Mouse (Mus musculus) lung, postnatal 36 days (tissue): ENCODE data around the gene Wdr62.
A peak's percentile ranks its signal among the peaks of the same experiment; 100 is the strongest.

ENCODE experiments used
- DNase-seq: peaks from one replicate; pipeline ENCODE4 v3.0.0; 2022; ENCODE audit warnings: mixed read lengths

Wdr62 gene

GRCm38 (mm10) chr7:30300914-30301313, 20.7 kb upstream of the Wdr62 start:
- peak; percentile 47 for DNase-seq

DNA sequence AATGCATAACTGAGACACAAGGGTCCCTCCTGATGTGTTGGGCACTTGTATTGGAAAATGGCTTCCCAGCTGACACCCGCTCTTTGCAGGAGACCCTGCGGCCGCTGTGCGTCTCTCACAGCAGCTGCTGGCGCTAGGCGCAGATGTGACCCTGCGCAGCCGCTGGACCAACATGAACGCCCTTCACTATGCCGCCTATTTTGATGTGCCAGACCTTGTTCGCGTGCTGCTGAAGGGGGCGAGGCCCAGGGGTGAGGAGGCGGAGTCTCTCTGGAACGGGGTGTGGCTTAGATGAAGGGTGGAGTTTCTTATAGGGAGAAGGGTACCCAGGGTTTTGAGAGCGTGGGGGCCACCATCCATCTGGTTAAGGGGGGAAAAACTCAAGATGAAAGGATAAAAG, 17.0 kb upstream of the Wdr62 start:
- DNase-seq = no peak

DNA sequence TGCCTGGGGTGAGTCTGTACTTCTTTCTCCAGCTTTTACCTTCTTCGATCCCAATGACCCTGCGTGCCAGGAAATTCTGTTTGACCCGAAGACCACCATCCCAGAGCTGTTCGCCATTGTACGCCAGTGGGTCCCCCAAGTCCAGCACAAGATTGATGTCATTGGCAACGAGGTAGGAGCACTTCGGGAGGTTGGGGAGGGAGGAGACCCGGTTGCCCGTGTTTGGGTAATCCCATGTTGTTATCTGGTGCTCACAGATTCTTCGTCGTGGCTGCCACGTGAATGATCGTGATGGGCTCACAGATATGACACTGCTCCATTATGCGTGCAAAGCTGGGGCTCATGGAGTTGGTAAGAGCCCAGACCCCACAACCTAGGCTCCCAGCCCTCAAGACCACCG, 16.6 kb upstream of the Wdr62 start:
- no peak for DNase-seq

GRCm38 (mm10) chr7:30295103-30295502, 14.9 kb upstream of the Wdr62 start:
- no peak for DNase-seq

- no peak for DNase-seq
Measured at GRCm38 (mm10) chr7:30294296-30294695, 14.1 kb upstream of the Wdr62 start.

- DNase-seq = no peak
Measured at GRCm38 (mm10) chr7:30293795-30294194, 13.6 kb upstream of the Wdr62 start.

- no peak for DNase-seq
Measured at GRCm38 (mm10) chr7:30291215-30292131, 11.3 kb upstream of the Wdr62 start, which contains the start of gene Clip3. Gene Clip3, plus strand, starts transcription at chr7:30291728.

- DNase-seq = no peak
Measured at GRCm38 (mm10) chr7:30289714-30290399, 9.6 kb upstream of the Wdr62 start.

DNA sequence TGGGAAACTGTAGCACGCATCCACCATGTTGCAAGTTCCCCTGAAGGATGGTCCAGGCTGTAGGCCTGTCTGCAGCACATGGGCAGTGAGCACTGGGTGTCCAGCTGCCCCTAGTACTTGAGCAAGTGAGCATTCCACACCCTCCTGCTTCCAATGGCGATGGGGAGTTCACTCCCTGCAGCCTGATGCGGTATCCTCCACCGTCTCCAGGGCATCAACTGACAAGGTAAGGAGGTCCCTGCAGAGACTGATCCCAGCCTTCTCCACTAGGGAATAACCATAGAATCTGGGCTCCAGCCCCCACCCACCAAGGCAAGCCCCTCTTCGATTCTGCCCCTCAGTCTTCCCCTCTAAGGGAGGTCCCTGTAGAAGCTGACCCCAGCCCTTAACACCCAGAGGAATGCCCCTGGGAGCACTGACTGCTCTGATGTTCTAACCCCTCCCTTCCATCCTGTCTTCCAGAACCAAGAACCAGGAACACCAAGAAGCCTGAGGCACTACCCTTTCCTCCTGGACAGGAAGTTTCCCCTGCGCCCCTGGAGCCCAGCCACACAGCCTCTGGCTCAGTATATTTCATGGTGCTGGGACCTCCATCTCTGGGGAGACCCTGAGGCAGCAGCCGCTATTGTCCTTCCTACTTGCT, 9.0 kb upstream of the Wdr62 start:
- DNase-seq = no peak

GRCm38 (mm10) chr7:30288046-30288445, 7.8 kb upstream of the Wdr62 start:
- no peak for DNase-seq

GRCm38 (mm10) chr7:30286701-30287410, 6.6 kb upstream of the Wdr62 start:
- DNase-seq = no peak

DNA sequence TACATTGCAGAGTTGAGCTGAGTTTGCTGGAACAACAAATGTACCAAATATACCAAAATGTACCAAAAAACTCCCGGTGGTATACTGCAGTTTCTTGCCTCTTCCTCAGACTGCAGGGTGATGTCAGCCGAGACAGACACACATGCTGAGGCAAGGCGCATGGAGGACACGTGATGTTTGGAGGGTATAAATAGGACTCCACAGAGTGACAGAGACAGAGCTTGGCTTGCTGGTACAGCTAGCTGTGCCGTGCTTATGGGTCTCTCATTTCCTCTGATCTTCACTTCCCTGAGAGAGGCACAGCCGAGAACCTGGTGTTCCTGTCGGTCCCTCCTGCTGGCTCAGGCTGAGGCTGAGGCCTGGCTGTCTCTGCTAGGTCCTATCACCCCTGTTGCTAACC, 2.5 kb upstream of the Wdr62 start:
- no peak for DNase-seq

DNA sequence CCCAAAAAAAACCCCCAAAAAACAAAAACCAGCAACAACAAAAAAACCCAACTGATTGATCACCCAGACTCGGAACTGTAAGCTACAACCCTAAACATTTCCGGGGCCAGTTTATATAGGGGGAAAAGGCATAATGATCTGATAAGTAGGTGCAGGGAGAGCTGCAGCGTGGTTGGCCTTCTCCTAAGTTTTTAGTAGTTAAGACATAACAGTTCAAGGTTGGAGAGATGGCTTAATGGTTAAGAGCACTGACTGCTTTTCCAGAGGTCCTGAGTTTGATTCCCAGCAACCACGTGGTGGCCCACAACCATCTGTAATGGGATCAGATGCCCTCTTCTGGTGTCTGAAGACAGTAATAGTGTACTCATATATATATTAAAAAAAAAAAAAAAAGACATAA, 1.3 kb upstream of the Wdr62 start:
- DNase-seq = no peak

GRCm38 (mm10) chr7:30280670-30281138, 485 bp upstream of the Wdr62 start:
- peak; percentile 94 for DNase-seq

GRCm38 (mm10) chr7:30279536-30279935, 683 bp downstream of the Wdr62 start:
- no peak for DNase-seq

DNA sequence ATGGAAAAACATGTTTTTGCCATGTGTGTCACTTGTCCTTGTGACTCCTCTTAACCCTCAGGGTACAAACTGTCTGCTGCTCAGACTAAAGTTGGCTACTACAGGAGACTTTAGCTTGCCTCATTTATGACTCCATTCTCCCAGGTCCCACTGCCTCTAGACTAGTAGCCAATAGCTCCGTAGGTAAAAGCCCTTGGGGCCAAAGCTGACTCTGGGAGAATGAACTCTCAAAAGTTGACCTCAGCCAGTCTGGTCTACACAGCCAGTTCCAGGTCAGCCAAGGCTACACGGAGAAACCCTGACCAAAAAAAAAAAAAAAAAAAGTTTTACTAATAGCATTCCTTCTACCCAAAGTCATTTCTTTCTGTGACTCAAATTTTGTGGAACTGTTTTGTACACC, 1.3 kb downstream of the Wdr62 start:
- DNase-seq = no peak

GRCm38 (mm10) chr7:30274383-30274782, 5.8 kb downstream of the Wdr62 start:
- DNase-seq = peak; percentile 40

DNA sequence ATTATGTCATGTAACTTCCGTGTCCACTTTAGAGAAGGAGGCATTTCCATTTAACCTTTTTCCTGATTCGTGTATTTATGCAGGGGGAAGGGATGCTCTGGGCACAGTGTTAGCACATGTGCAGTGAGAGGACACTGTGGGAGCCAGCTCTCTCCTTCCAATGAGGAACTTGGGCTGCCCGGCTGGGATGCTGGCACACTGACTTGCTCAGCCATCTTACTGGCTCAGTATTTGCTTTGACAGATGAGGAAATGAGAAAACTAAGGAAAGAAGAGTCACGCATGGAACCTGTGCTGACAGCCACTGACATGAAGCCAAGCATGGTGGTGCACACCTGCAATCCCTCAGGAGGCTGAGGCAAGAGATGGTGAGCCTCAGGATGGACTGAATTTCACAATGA, 10.6 kb downstream of the Wdr62 start:
- DNase-seq = no peak

DNA sequence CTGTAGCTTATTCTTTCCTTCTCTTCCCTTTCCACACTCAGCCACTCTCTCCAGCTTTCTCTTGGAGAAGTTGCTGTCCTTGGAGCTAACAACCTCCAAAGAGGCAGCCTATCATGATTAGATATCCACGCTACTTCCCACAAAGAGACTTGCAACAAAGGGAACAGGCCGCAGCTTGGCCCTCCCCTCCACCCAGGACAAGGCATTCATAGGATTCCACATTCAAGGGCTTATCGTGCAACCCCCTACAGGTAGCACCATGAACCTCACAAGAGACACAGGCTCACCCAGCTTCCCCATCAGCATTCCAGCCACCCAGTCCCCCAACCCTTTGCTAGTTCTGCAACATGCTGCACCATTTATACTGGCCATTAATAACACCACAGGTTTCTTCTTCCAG, 13.4 kb downstream of the Wdr62 start:
- DNase-seq = no peak

DNA sequence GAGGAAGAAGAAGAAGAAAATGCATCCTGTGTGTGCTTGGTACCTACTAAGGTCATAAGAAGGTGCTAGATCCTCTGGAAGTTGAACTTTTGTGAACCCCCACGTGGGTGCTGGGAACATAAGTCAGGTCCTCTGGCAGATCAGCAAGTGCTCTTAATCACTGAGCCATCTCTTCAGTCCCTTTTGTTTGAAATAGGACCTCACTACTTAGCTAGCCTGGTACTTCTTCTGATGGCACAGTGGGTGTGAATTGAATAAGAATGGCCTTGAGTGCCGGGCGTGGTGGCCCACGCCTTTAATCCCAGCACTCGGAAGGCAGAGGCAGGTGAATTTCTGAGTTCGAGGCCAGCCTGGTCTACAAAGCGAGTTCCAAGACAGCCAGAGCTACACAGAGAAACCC, 14.3 kb downstream of the Wdr62 start:
- no peak for DNase-seq

DNA sequence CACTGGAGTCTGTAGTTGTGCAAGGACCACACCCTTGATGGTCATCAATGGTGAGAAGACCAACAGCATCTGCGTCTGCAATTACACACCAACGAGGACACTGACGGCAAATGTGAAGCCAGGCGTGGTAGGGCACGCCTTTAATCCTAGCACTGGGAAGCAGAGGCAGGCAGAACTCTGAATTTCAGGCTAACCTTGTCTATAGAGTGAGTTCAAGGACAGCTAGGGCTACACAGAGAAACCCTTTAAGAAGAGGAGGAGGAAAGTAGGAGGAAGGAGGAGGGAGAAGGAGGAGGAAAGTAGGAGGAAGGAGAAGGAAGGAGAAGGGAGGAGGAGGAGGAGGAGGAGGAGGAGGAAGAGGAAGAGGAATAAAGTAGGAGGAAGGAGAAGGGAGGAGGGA, 14.7 kb downstream of the Wdr62 start:
- no peak for DNase-seq

DNA sequence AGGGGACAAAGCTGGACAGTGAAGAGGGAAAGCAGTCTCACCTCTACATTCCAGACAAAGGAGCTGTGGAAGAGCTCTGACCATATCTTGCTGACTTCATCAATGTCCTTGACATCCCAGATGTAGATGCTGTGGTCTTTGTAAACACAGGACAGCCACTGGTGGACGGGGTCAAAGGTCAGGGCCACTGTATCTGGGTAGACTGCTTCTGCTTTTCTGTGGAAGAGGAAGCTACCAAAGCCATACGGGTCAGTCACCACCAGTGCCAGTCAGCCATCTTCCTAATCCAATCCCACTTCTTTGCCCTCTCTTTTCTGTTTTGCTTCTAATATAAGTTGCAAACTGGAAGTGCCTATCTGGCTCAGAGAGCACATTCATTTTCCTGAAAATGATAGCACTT, 15.2 kb downstream of the Wdr62 start:
- DNase-seq = peak; percentile 30
